Mouse (Mus musculus) midbrain, embryonic 15.5 days (tissue): ENCODE measurements around the gene Ulbp1. TPM values are rescaled to one million over a fixed set of nuclear protein-coding genes. Genes with fewer than 3 reads are reported as not detected.
"Not testable (repeated sequence)": the region's sequence is repeated elsewhere in the genome, so short reads cannot be mapped to it uniquely, and the experiment has no call there.

ENCODE experiments used
- ATAC-seq: fragments of 200-750 bp; cut with Nextera tagmentation; replicated peaks from 2 replicates; pipeline ENCODE4 v1.8.0; 2017; ENCODE audit warnings: moderate TSS enrichment
- H3K27ac ChIP-seq: fragments of 300-500 bp; sonication (generic); 2 replicates; pipeline ENCODE4 v1.5.1; 2015; ENCODE audit warnings: mild to moderate bottlenecking, inconsistent platforms
- H3K27me3 ChIP-seq: fragments of 300-500 bp; sonication (generic); replicated peaks from 2 replicates; pipeline ENCODE4 v1.6.1; 2015; ENCODE audit warnings: inconsistent platforms
- H3K36me3 ChIP-seq: fragments of 300-500 bp; sonication (generic); replicated peaks from 2 replicates; pipeline ENCODE4 v1.6.1; 2015; ENCODE audit warnings: inconsistent platforms
- H3K4me1 ChIP-seq: fragments of 300-500 bp; sonication (generic); 2 replicates; pipeline ENCODE4 v1.6.1; 2015; ENCODE audit warnings: inconsistent platforms
- H3K4me2 ChIP-seq: fragments of 300-500 bp; sonication (generic); 2 replicates; pipeline ENCODE4 v1.6.1; 2015; ENCODE audit warnings: inconsistent platforms, mild to moderate bottlenecking, moderate library complexity
- H3K4me3 ChIP-seq: fragments of 300-500 bp; sonication (generic); 2 replicates; pipeline ENCODE4 v1.5.1; 2015; ENCODE audit warnings: mild to moderate bottlenecking, inconsistent platforms
- H3K9ac ChIP-seq: fragments of 300-500 bp; sonication (generic); 2 replicates; pipeline ENCODE4 v1.6.1; 2015; ENCODE audit warnings: mild to moderate bottlenecking, inconsistent platforms
- H3K9me3 ChIP-seq: fragments of 300-500 bp; sonication (generic); 2 replicates; pipeline ENCODE4 v1.6.1; 2016; ENCODE audit warnings: inconsistent platforms
- WGBS: fragments of 180-500 bp; shearing (Covaris S2); methylation state at CpG from one replicate; pipeline ENCODE4 v1.1.7; 2015; ENCODE audit warnings: mixed read lengths; 5-methylcytosine and 5-hydroxymethylcytosine counted together
- polyA plus RNA-seq: library from polyadenylated mRNA; unstranded; fragments of >200 nt; fragmentation: Nextera tagmentation; extraction: Ambion mirVana; gene quantifications from 2 replicates; pipeline ENCODE4 v1.2.1, GENCODE M21; 2015

Gene Ulbp1
- 0.23 and 0.59 TPM in 2 replicates for polyA plus RNA-seq

- ATAC-seq: no peak
- no peak within 1 kb of the TSS for H3K4me2 ChIP-seq
- 66% methylated on average over 13 of the region's 13 CpGs for WGBS
These were observed at the start of gene Ulbp1 for GRCm38 (mm10) chr10:7473197-7473889. Gene Ulbp1 (minus strand): TSS chr10:7473638.

GRCm38 (mm10) chr10:7498180-7498579, 24.7 kb upstream of the Ulbp1 start:
- not testable (repeated sequence) for H3K4me2 ChIP-seq, H3K36me3 ChIP-seq, H3K4me3 ChIP-seq, H3K4me1 ChIP-seq, H3K27ac ChIP-seq, H3K9ac ChIP-seq, H3K27me3 ChIP-seq, H3K9me3 ChIP-seq
- WGBS: 30% methylated on average over 1 of the region's 1 CpGs
- ATAC-seq: peak; percentile 58; the same call in 1 of the 2 replicates

More at GRCm38 (mm10) chr10:7473197-7473889, at the start of gene Ulbp1:
- H3K9ac ChIP-seq: no peak within 1 kb of the TSS
- no peaks in the 10 kb centered on the region for H3K36me3 ChIP-seq
- no peak within 1 kb of the TSS for H3K4me3 ChIP-seq
- no peaks in the 10 kb centered on the region for H3K9me3 ChIP-seq
- H3K27me3 ChIP-seq: no peaks in the 10 kb centered on the region
- H3K4me1 ChIP-seq: no peaks in the 10 kb centered on the region
- H3K27ac ChIP-seq: no peak within 1 kb of the TSS

- 5% methylated on average over 10 of the region's 10 CpGs for WGBS
These were observed 18.9 kb upstream of the Ulbp1 start for GRCm38 (mm10) chr10:7492384-7492783.

GRCm38 (mm10) chr10:7483650-7484049, 10.2 kb upstream of the Ulbp1 start:
- H3K36me3 ChIP-seq: no peaks in the 10 kb centered on the region
- no peak for ATAC-seq
- WGBS: 68% methylated on average over 4 of the region's 4 CpGs

More at GRCm38 (mm10) chr10:7492384-7492783, 18.9 kb upstream of the Ulbp1 start:
- ATAC-seq, H3K4me1 ChIP-seq, H3K9me3 ChIP-seq, H3K4me3 ChIP-seq, H3K27ac ChIP-seq, H3K27me3 ChIP-seq, H3K9ac ChIP-seq, H3K36me3 ChIP-seq: not testable (repeated sequence)
- peak overlapping the region; percentile 0; the same call in 1 of the 2 replicates for H3K4me2 ChIP-seq

GRCm38 (mm10) chr10:7474225-7474624, 787 bp upstream of the Ulbp1 start:
- H3K27me3 ChIP-seq, ATAC-seq, H3K9me3 ChIP-seq, H3K9ac ChIP-seq, H3K4me1 ChIP-seq, H3K36me3 ChIP-seq, H3K4me3 ChIP-seq, H3K27ac ChIP-seq, H3K4me2 ChIP-seq: not testable (repeated sequence)
- 91% methylated on average over 7 of the region's 13 CpGs for WGBS

More at GRCm38 (mm10) chr10:7483650-7484049, 10.2 kb upstream of the Ulbp1 start:
- Histone ChIP-seq H3K9ac (no peak overlapping the region), H3K4me2 (no peak overlapping the region), H3K9me3 (no peaks in the 10 kb centered on the region), H3K27ac (no peak overlapping the region), H3K4me1 (no peaks in the 10 kb centered on the region), H3K27me3 (no peaks in the 10 kb centered on the region), H3K4me3 (no peak overlapping the region)

GRCm38 (mm10) chr10:7471664-7472063, 1.8 kb downstream of the Ulbp1 start:
- Histone ChIP-seq H3K36me3 (no peaks in the 10 kb centered on the region), H3K4me3 (no peak overlapping the region), H3K27me3 (no peaks in the 10 kb centered on the region), H3K9me3 (no peaks in the 10 kb centered on the region), H3K4me2 (no peak overlapping the region), H3K4me1 (no peaks in the 10 kb centered on the region), H3K27ac (no peak overlapping the region), H3K9ac (no peak overlapping the region)
- WGBS: 74% methylated on average over 3 of the region's 3 CpGs
- ATAC-seq: no peak

- peak; percentile 45; the same call in 1 of the 2 replicates for ATAC-seq
- H3K4me3 ChIP-seq: no peak overlapping the region
- 9% methylated on average over 7 of the region's 7 CpGs for WGBS
- H3K9me3 ChIP-seq: no peaks in the 10 kb centered on the region
- H3K27ac ChIP-seq: no peak overlapping the region
- no peak overlapping the region for H3K9ac ChIP-seq
- H3K4me1 ChIP-seq: no peaks in the 10 kb centered on the region
- peak overlapping the region; percentile 35; the same call in 1 of the 2 replicates for H3K4me2 ChIP-seq
- H3K27me3 ChIP-seq: no peaks in the 10 kb centered on the region
- no peaks in the 10 kb centered on the region for H3K36me3 ChIP-seq
These were observed 3.0 kb downstream of the Ulbp1 start for GRCm38 (mm10) chr10:7470457-7470856.

- H3K4me2 ChIP-seq: peak overlapping the region; percentile 35; the same call in 1 of the 2 replicates
- not testable (repeated sequence) for H3K4me3 ChIP-seq, H3K27me3 ChIP-seq, H3K36me3 ChIP-seq, H3K27ac ChIP-seq, H3K9me3 ChIP-seq, H3K4me1 ChIP-seq, H3K9ac ChIP-seq
- ATAC-seq: peak; percentile 67
- 0% methylated on average over 7 of the region's 7 CpGs for WGBS
These were observed 3.6 kb downstream of the Ulbp1 start for GRCm38 (mm10) chr10:7469716-7470414.

- Histone ChIP-seq H3K36me3 (no peaks in the 10 kb centered on the region), H3K9me3 (no peaks in the 10 kb centered on the region), H3K4me2 (no peak overlapping the region), H3K4me1 (no peaks in the 10 kb centered on the region), H3K9ac (no peak overlapping the region), H3K27ac (no peak overlapping the region), H3K27me3 (no peaks in the 10 kb centered on the region), H3K4me3 (no peak overlapping the region)
- ATAC-seq: no peak
- WGBS: 59% methylated on average over 3 of the region's 3 CpGs
These were observed 11.4 kb downstream of the Ulbp1 start for GRCm38 (mm10) chr10:7462006-7462405.

- H3K27me3 ChIP-seq: no peaks in the 10 kb centered on the region
- H3K4me3 ChIP-seq: no peak overlapping the region
- no peaks in the 10 kb centered on the region for H3K9me3 ChIP-seq
- H3K4me1 ChIP-seq: no peaks in the 10 kb centered on the region
- H3K9ac ChIP-seq: no peak overlapping the region
- no peak for ATAC-seq
- 76% methylated on average over 2 of the region's 2 CpGs for WGBS
- no peaks in the 10 kb centered on the region for H3K36me3 ChIP-seq
- H3K4me2 ChIP-seq: no peak overlapping the region
- no peak overlapping the region for H3K27ac ChIP-seq
These were observed 34.5 kb downstream of the Ulbp1 start for GRCm38 (mm10) chr10:7438928-7439327.

- peak overlapping the region; percentile 66 for H3K4me3 ChIP-seq
- no peaks in the 10 kb centered on the region for H3K36me3 ChIP-seq
- no peaks in the 10 kb centered on the region for H3K9me3 ChIP-seq
- ATAC-seq: 0 out of 2 replicates have a peak, but pooled peaks have one; percentile 18
- H3K27ac ChIP-seq: no peak overlapping the region
- peaks cover 24% of the 10 kb centered on the region for H3K4me1 ChIP-seq
- H3K4me2 ChIP-seq: peak overlapping the region; percentile 100
- H3K9ac ChIP-seq: no peak overlapping the region
- H3K27me3 ChIP-seq: peaks cover 41% of the 10 kb centered on the region
- WGBS: 7% methylated on average over 55 of the region's 55 CpGs
These were observed 80.0 kb downstream of the Ulbp1 start for GRCm38 (mm10) chr10:7393143-7394035.
